Mouse (Mus musculus): Measurements from ENCODE around the gene Ubr2.

GRCm38 (mm10) chr17:47059836-47060360, 49.5 kb upstream of the Ubr2 start:
- TF ChIP-seq GATA1 (IDR thresholded peaks at IDR 0.05; ENCODE audit: low read length), result no peak
- TF ChIP-seq TAL1 (IDR thresholded peaks at IDR 0.05; ENCODE audit: low read length), result no peak
